19 mouse cellular contexts compared by ENCODE assay signal in the genomic region with DNA sequence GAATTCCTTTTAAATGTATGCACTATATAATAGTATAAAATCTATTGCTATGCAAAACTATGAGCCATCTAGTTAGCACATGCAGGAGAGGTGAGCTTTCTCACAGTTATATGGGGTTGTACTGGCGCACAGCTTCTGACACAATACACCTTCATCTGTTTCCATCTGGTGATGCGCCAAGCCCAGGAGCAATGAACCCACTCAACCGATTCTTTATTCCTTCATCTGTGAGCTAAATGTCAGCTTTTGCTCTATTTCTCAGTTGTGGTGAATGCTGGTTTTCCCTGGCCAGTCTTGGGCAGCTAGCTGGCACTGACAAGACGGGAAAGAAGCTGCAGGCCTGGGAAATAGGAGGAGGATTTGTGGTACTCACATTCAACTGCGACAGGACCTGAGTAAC.
DNase-seq lines count a peak whose midpoint lies in the region; ATAC-seq and TF ChIP-seq lines count a peak whose summit lies in the region.
"Had no signal": no experiment of that assay in that cellular context is flagged by ENCODE, and none has a peak within 500 bp of the region (broad histone marks: within the 10 kb centered on the region; RNA-seq: fewer than 3 reads in every experiment).

No protein-coding gene starts in this region.

- no peak overlapping the region for H3K9ac ChIP-seq in hindbrain, embryonic 14.5 days
- no peak overlapping the region for H3K9ac ChIP-seq in hindbrain, embryonic 12.5 days
- H3K9ac ChIP-seq: heart, embryonic 12.5 days; hindbrain, embryonic 13.5 days had no signal

- intact Hi-C loops in gastrocnemius, postnatal 36 days (cut with DNase I), result no loop called here

- H3K9me3 ChIP-seq in hindbrain, embryonic 14.5 days (ENCODE audit: control insufficient read depth, low read length), result 0 out of 2 replicates have a peak, but pooled peaks cover 3% of the 10 kb centered on the region
- 0 out of 2 replicates have a peak, but pooled peaks cover 6% of the 10 kb centered on the region for H3K9me3 ChIP-seq in hindbrain, embryonic 12.5 days (replicated peaks)
- H3K9me3 ChIP-seq: hindbrain, embryonic 13.5 days; limb, embryonic 10.5 days had no signal

- 75% methylated on average over 5 of the region's 5 CpGs for WGBS in hindbrain, embryonic 14.5 days
- WGBS in hindbrain, embryonic 12.5 days, result 85% methylated on average over 5 of the region's 5 CpGs

- no peak overlapping the region for H3K4me2 ChIP-seq in hindbrain, embryonic 14.5 days (replicated peaks)
- H3K4me2 ChIP-seq in hindbrain, embryonic 12.5 days (replicated peaks), result no peak overlapping the region
- H3K4me2 ChIP-seq: heart, embryonic 12.5 days; hindbrain, embryonic 13.5 days had no signal

- no peak for ATAC-seq in hindbrain, embryonic 14.5 days (ENCODE audit: low FRiP score)
- ATAC-seq in hindbrain, embryonic 12.5 days (ENCODE audit: low FRiP score), result no peak

- 0 out of 2 replicates have a peak overlapping the region, but pooled peaks have one; percentile 33 for H3K27ac ChIP-seq in hindbrain, embryonic 14.5 days
- H3K27ac ChIP-seq in hindbrain, embryonic 12.5 days, result no peak overlapping the region
- H3K27ac ChIP-seq: hindbrain, embryonic 13.5 days; limb, embryonic 10.5 days had no signal

- no peak for DNase-seq in hindbrain, embryonic 14.5 days (ENCODE audit: low spot score)
- DNase-seq in brain, embryonic 14.5 days (ENCODE audit: low read depth), result peak; percentile 84
- DNase-seq in cerebellum, adult 11-12 months, result peak; percentile 71
- peak; percentile 51 to 66 for DNase-seq in cerebellum, postnatal 14 days
- DNase-seq in kidney, postnatal 10 days, result no peak
- no peak for DNase-seq in gastrocnemius, postnatal 36 days
- DNase-seq: heart, postnatal 14 days; kidney, adult 8-10 months; kidney, postnatal 36 days; lung, adult 18-20 months; lung, postnatal 14 days; midbrain, embryonic 14.5 days; spleen, adult 18-20 months; thymus, adult 2 months had no signal

- H3K36me3 ChIP-seq in hindbrain, embryonic 14.5 days (replicated peaks; ENCODE audit: control insufficient read depth, insufficient read depth), result no peaks in the 10 kb centered on the region
- H3K36me3 ChIP-seq in hindbrain, embryonic 12.5 days, result no peaks in the 10 kb centered on the region
- H3K36me3 ChIP-seq: heart, embryonic 12.5 days; hindbrain, embryonic 13.5 days; limb, embryonic 10.5 days had no signal

- H3K4me3 ChIP-seq in hindbrain, embryonic 14.5 days (replicated peaks; ENCODE audit: low read length), result no peak overlapping the region
- H3K4me3 ChIP-seq in hindbrain, embryonic 12.5 days, result no peak overlapping the region
- H3K4me3 ChIP-seq: heart, embryonic 12.5 days; hindbrain, embryonic 13.5 days; limb, embryonic 10.5 days; myocyte had no signal

- TF ChIP-seq POLR2A in brain, embryonic 14.5 days (IDR thresholded peaks at IDR 0.05; ENCODE audit: borderline replicate concordance, extremely low read depth, insufficient read depth, insufficient read length, poor library complexity, severe bottlenecking), result no peak

- H3K27me3 ChIP-seq in hindbrain, embryonic 14.5 days (ENCODE audit: control insufficient read depth, insufficient read depth, low read length), result no peaks in the 10 kb centered on the region
- no peaks in the 10 kb centered on the region for H3K27me3 ChIP-seq in hindbrain, embryonic 12.5 days
- H3K27me3 ChIP-seq: heart, embryonic 12.5 days; hindbrain, embryonic 13.5 days had no signal

- peaks cover 5% of the 10 kb centered on the region; the same call in 1 of the 2 replicates for H3K4me1 ChIP-seq in hindbrain, embryonic 14.5 days (replicated peaks; ENCODE audit: control insufficient read depth, insufficient read depth, low read length)
- H3K4me1 ChIP-seq in hindbrain, embryonic 12.5 days, result no peaks in the 10 kb centered on the region
- H3K4me1 ChIP-seq: limb, embryonic 10.5 days had no signal

- no peak for TF ChIP-seq CTCF in brain, embryonic 14.5 days (IDR thresholded peaks at IDR 0.05; ENCODE audit: borderline replicate concordance, extremely low read depth, insufficient read depth, insufficient read length)

Comparison
In these comparisons a context has a peak if more than half of its experiments do, and no peak if none do; other contexts are left out.
1. DNase-seq: peak in brain, embryonic 14.5 days (single experiment), cerebellum, adult 11-12 months (single experiment) and cerebellum, postnatal 14 days (2 of 2); none in hindbrain, embryonic 14.5 days (single experiment), kidney, postnatal 10 days (single experiment) and gastrocnemius, postnatal 36 days (0 of 2).